Mouse (Mus musculus) C2C12 (cell line): ENCODE measurements around the gene Serac1.

Experiments used
- CEBPB ChIP-seq: IDR thresholded peaks from one replicate; pipeline ENCODE4 v1.6.1; 2011; ENCODE audit warnings: low read depth, mild to moderate bottlenecking, control low read depth, moderate library complexity
- CTCF ChIP-seq: IDR thresholded peaks from one replicate; pipeline ENCODE4 v1.5.1; 2011; ENCODE audit not compliant: control insufficient read depth, insufficient read depth, insufficient read length
- FOSL1 ChIP-seq: IDR thresholded peaks from one replicate; pipeline ENCODE4 v1.8.0; 2011; ENCODE audit warnings: mild to moderate bottlenecking, low read length; ENCODE audit not compliant: poor library complexity, insufficient read depth, severe bottlenecking
- MAX ChIP-seq: IDR thresholded peaks from one replicate; pipeline ENCODE4 v1.6.1; 2011; ENCODE audit warnings: mild to moderate bottlenecking, control low read depth
- MYOD1 ChIP-seq: IDR thresholded peaks from one replicate; pipeline ENCODE4 v1.6.1; 2011; ENCODE audit warnings: low read depth; ENCODE audit not compliant: control insufficient read depth, insufficient read length
- MYOG ChIP-seq: IDR thresholded peaks from one replicate; pipeline ENCODE4 v1.6.1; 2011; ENCODE audit not compliant: control insufficient read depth, insufficient read length; ENCODE audit errors: extremely low read depth
- USF1 ChIP-seq: IDR thresholded peaks from one replicate; pipeline ENCODE4 v1.6.1; 2011; ENCODE audit warnings: low read depth, mild to moderate bottlenecking, control low read depth, moderate library complexity

- no peak for TF ChIP-seq CTCF
- no peak for TF ChIP-seq MAX
- TF ChIP-seq MYOG = no peak
- no peak for TF ChIP-seq USF1
- TF ChIP-seq FOSL1 = no peak
- TF ChIP-seq CEBPB = no peak
- no peak for TF ChIP-seq MYOD1
Measured at GRCm38 (mm10) chr17:5993581-5994260, 85.8 kb downstream of the Serac1 start.
